Mouse (Mus musculus): ENCODE measurements around the gene Zfp704. TPM values are rescaled to one million over a fixed set of nuclear protein-coding genes. Genes with fewer than 3 reads are reported as not detected.

Gene Zfp704
- total and polyA plus RNA-seq, 3 experiments = under 0.01 TPM; not detected in 2

DNA sequence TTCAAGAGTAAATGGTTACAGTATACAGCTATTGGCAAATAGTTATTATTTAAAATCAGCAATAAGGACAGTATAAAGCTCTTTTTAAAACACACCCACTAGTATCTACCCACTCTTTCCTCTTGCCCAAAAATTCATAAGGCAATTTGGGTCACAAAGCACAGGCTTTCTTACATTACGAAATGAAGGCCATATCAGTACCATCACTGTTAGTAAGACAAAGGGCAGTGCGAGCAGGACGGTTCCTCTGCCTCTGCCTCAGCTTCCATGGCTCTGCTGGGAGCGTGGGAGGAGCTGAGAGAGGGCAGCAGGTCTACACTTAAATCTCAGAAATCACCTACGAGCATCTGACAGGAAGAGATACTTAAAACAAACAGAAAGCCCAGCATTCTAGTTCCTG lies 53.7 kb downstream of the Zfp704 start:
- DNase-seq (ENCODE audit: low read depth, low spot score) = no peak
- no peak for TF ChIP-seq ZKSCAN1 (IDR thresholded peaks at IDR 0.05; ENCODE audit: low read depth, low read length)
- no peak for TF ChIP-seq MAX (IDR thresholded peaks at IDR 0.05; ENCODE audit: low read length)
- no peak for TF ChIP-seq HCFC1 (IDR thresholded peaks at IDR 0.05; ENCODE audit: low read depth, low read length)
- TF ChIP-seq MAFK (IDR thresholded peaks at IDR 0.05; ENCODE audit: borderline replicate concordance, low read depth, low read length) = no peak
- no peak for TF ChIP-seq TAL1 (IDR thresholded peaks at IDR 0.05; ENCODE audit: low read length)
- TF ChIP-seq SIN3A (IDR thresholded peaks at IDR 0.05; ENCODE audit: low read length) = no peak
- TF ChIP-seq E2F4 (IDR thresholded peaks at IDR 0.05; ENCODE audit: borderline replicate concordance, low read depth, low read length) = no peak
- TF ChIP-seq UBTF (IDR thresholded peaks at IDR 0.05; ENCODE audit: borderline replicate concordance, insufficient read depth, low read depth, low read length) = no peak
- no peak for TF ChIP-seq POLR2A (IDR thresholded peaks at IDR 0.05; ENCODE audit: control insufficient read depth in 1 of 2, insufficient read depth in 1 of 2, low read depth in 1 of 2, low read length in 2 of 2, poor library complexity in 1 of 2)
- TF ChIP-seq MEF2A (IDR thresholded peaks at IDR 0.05; ENCODE audit: extremely low read depth, insufficient replicate concordance, low read depth, low read length, poor library complexity, severe bottlenecking) = no peak
- no peak for TF ChIP-seq POLR2AphosphoS2 (IDR thresholded peaks at IDR 0.05; ENCODE audit: low read length)
- TF ChIP-seq ELF1 (IDR thresholded peaks at IDR 0.05; ENCODE audit: low read depth, low read length) = no peak
- no peak for TF ChIP-seq ZMIZ1 (IDR thresholded peaks at IDR 0.05; ENCODE audit: low read depth, low read length)
- TF ChIP-seq CHD1 (IDR thresholded peaks at IDR 0.05; ENCODE audit: low read depth, low read length) = no peak
- TF ChIP-seq CHD2 (IDR thresholded peaks at IDR 0.05; ENCODE audit: low read length) = no peak
- no peak for TF ChIP-seq ETS1 (IDR thresholded peaks at IDR 0.05; ENCODE audit: low read depth, low read length)
- no peak for TF ChIP-seq ZC3H11A (IDR thresholded peaks at IDR 0.05; ENCODE audit: low read depth, low read length)
- no peaks in the 10 kb centered on the region for H3K79me2 ChIP-seq (ENCODE audit: control insufficient read depth, insufficient read depth, low read length, poor library complexity)
- H3K4me3 ChIP-seq (ENCODE audit: control insufficient read depth in 1 of 2, insufficient read depth in 1 of 2, low read depth in 2 of 2, low read length in 2 of 2) = no peak overlapping the region
- H3K9me3 ChIP-seq (replicated peaks; ENCODE audit: insufficient read depth, low read length) = no peaks in the 10 kb centered on the region
- H3K27ac ChIP-seq (ENCODE audit: control insufficient read depth, low read depth, low read length) = no peak overlapping the region
- no peak overlapping the region for H3K9ac ChIP-seq (ENCODE audit: control insufficient read depth, low read depth, low read length, poor library complexity, severe bottlenecking)
- no peaks in the 10 kb centered on the region for H3K4me1 ChIP-seq (ENCODE audit: control insufficient read depth in 1 of 2, insufficient read depth in 2 of 2, low read length in 2 of 2)
- no peaks in the 10 kb centered on the region for H3K36me3 ChIP-seq (ENCODE audit: control insufficient read depth in 1 of 2, insufficient read depth in 2 of 2, low read length in 2 of 2)
- H3K27me3 ChIP-seq (ENCODE audit: control insufficient read depth in 1 of 2, insufficient read depth in 2 of 2, low read length in 2 of 2) = no peaks in the 10 kb centered on the region

DNA sequence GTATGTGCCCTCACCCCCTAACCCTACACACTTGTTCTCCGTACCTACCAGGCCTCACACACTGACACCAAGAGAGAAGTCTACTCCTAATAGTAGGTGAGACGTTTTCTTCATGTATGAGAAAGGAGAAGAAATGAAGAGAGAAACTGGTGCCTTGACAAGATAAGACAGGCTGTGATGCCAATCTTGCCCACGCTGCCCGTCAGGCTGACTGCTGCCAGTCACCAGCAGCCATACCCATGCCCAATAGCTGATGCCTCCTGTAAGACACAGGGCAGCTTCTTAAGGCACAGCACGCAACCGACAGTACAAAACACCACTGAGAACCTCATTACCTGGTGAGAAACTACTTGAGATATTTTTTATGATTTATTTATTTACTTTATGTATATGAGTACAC lies 55.0 kb downstream of the Zfp704 start:
- H3K4me3 ChIP-seq (ENCODE audit: control insufficient read depth in 1 of 2, insufficient read depth in 1 of 2, low read depth in 2 of 2, low read length in 2 of 2) = no peak overlapping the region
- no peak for DNase-seq (ENCODE audit: low read depth, low spot score)
- no peaks in the 10 kb centered on the region for H3K36me3 ChIP-seq (ENCODE audit: control insufficient read depth in 1 of 2, insufficient read depth in 2 of 2, low read length in 2 of 2)
- H3K79me2 ChIP-seq (ENCODE audit: control insufficient read depth, insufficient read depth, low read length, poor library complexity) = no peaks in the 10 kb centered on the region
- no peak overlapping the region for H3K27ac ChIP-seq (ENCODE audit: control insufficient read depth, low read depth, low read length)
- no peak overlapping the region for H3K9ac ChIP-seq (ENCODE audit: control insufficient read depth, low read depth, low read length, poor library complexity, severe bottlenecking)
- H3K27me3 ChIP-seq (ENCODE audit: control insufficient read depth in 1 of 2, insufficient read depth in 2 of 2, low read length in 2 of 2) = no peaks in the 10 kb centered on the region
- no peaks in the 10 kb centered on the region for H3K9me3 ChIP-seq (replicated peaks; ENCODE audit: insufficient read depth, low read length)
- no peaks in the 10 kb centered on the region for H3K4me1 ChIP-seq (ENCODE audit: control insufficient read depth in 1 of 2, insufficient read depth in 2 of 2, low read length in 2 of 2)
- TF ChIP-seq E2F4 (IDR thresholded peaks at IDR 0.05; ENCODE audit: borderline replicate concordance, low read depth, low read length) (no peak), NRF1 (IDR thresholded peaks at IDR 0.05; ENCODE audit: insufficient read depth, low read depth, low read length, poor library complexity, severe bottlenecking) (no peak), MAFK (IDR thresholded peaks at IDR 0.05; ENCODE audit: borderline replicate concordance, low read depth, low read length) (no peak), NELFE (IDR thresholded peaks at IDR 0.05; ENCODE audit: low read depth, low read length) (no peak), USF2 (IDR thresholded peaks at IDR 0.05; ENCODE audit: borderline replicate concordance in 1 of 2, insufficient read depth in 1 of 2, low read depth in 1 of 2, low read length in 2 of 2) (no peak)

All from MEL (cell line).